Mouse (Mus musculus): ENCODE measurements around the gene Fuca1. TPM values are rescaled to one million over a fixed set of nuclear protein-coding genes. Genes with fewer than 3 reads are reported as not detected.

Gene Fuca1
- polyA plus RNA-seq, 1 experiment, result 29.8 TPM

DNA sequence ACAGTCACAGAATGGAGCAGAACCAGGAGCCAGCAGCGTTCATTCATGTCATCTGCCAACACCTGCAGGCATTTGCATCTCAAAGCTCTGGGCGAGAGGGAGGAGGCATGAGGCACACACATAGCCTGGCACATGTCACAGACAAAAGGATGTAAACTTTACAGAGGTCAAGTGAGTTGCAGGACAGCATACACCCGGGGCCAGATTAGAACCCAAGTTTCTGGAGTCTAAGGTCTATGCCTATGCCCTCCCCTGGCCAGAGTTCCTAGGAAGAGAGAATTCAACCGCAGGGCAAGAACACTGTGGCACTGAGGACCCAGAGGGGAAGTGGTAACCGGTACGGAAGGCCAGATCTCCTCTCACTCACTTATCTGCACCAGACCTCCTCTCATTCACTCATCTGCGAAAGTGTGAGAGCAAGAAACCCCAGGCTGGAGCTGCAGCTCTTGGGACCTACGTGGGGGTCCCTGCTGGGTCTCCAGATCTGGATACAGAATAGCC is 25.4 kb upstream of the Fuca1 start, which contains the start of gene Cnr2:
Gene Cnr2 (plus strand): TSS at position 324 of the 501 bp plus-strand sequence.
- peaks cover 16% of the 10 kb centered on the region for H3K27me3 ChIP-seq (ENCODE audit: control insufficient read depth, insufficient read depth, insufficient read length)
- no peaks in the 10 kb centered on the region for H3K36me3 ChIP-seq (ENCODE audit: control insufficient read depth, insufficient read depth)
- H3K4me2 ChIP-seq (ENCODE audit: low read depth), result no peak within 1 kb of the TSS
- H3K79me2 ChIP-seq (ENCODE audit: control insufficient read depth, insufficient read depth), result no peaks in the 10 kb centered on the region
- no peak within 1 kb of the TSS for H3ac ChIP-seq (ENCODE audit: control insufficient read depth, insufficient read length)
- TF ChIP-seq MYOD1 (IDR thresholded peaks at IDR 0.05; ENCODE audit: control insufficient read depth in 1 of 3, insufficient read length in 2 of 3, low read depth in 2 of 3) (no peak), POLR2A (IDR thresholded peaks at IDR 0.05; ENCODE audit: insufficient read length, low read depth) (no peak), E2F4 (IDR thresholded peaks at IDR 0.05; ENCODE audit: insufficient read depth) (no peak), SRF (IDR thresholded peaks at IDR 0.05; ENCODE audit: control insufficient read depth, insufficient read length, low read depth) (no peak), MAX (IDR thresholded peaks at IDR 0.05; ENCODE audit: low read depth) (no peak), USF1 (IDR thresholded peaks at IDR 0.05; ENCODE audit: low read depth) (no peak), POLR2AphosphoS2 (IDR thresholded peaks at IDR 0.05; ENCODE audit: insufficient read length, low read depth) (no peak), TCF3 (IDR thresholded peaks at IDR 0.05; ENCODE audit: insufficient read length, low read depth) (no peak), MYOG (IDR thresholded peaks at IDR 0.05; ENCODE audit: control insufficient read depth in 1 of 3, insufficient read depth in 1 of 3, insufficient read length in 2 of 3, low read depth in 2 of 3) (no peak), CEBPB (IDR thresholded peaks at IDR 0.05; ENCODE audit: insufficient read depth, poor library complexity, severe bottlenecking) (no peak), TCF12 (IDR thresholded peaks at IDR 0.05; ENCODE audit: insufficient read depth, poor library complexity, severe bottlenecking) (no peak), REST (IDR thresholded peaks at IDR 0.05; ENCODE audit: insufficient read depth, insufficient read length) (no peak)
- no peak within 1 kb of the TSS for H3K4me3 ChIP-seq

DNA sequence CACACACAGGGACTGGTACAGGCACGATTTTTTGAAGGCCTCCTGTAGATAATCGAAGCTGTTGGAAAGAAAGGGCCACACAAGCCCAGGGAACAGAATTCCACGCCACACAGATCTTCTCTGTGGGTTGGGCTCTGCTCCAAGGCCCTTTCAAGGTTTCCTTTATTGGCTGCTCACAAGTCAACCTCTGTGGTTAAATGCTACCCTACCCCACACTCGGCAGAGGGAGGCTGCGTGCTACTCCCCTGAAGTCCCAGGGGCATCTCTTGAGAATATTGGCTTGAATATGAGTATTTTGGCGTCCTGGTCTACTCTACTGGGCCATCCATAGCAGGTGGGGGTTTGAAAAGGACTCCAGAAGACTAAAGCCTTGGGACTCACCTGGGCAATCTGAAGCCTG is 24.4 kb upstream of the Fuca1 start:
- H3K4me3 ChIP-seq, result no peak overlapping the region
- TF ChIP-seq POLR2A (IDR thresholded peaks at IDR 0.05; ENCODE audit: insufficient read length, low read depth) (no peak), TCF3 (IDR thresholded peaks at IDR 0.05; ENCODE audit: insufficient read length, low read depth) (no peak), MYOG (IDR thresholded peaks at IDR 0.05; ENCODE audit: control insufficient read depth in 1 of 3, insufficient read depth in 1 of 3, insufficient read length in 2 of 3, low read depth in 2 of 3) (no peak), CEBPB (IDR thresholded peaks at IDR 0.05; ENCODE audit: insufficient read depth, poor library complexity, severe bottlenecking) (no peak), MYOD1 (IDR thresholded peaks at IDR 0.05; ENCODE audit: control insufficient read depth in 1 of 3, insufficient read length in 2 of 3, low read depth in 2 of 3) (no peak), REST (IDR thresholded peaks at IDR 0.05; ENCODE audit: insufficient read depth, insufficient read length) (no peak), TCF12 (IDR thresholded peaks at IDR 0.05; ENCODE audit: insufficient read depth, poor library complexity, severe bottlenecking) (no peak), POLR2AphosphoS2 (IDR thresholded peaks at IDR 0.05; ENCODE audit: insufficient read length, low read depth) (no peak), E2F4 (IDR thresholded peaks at IDR 0.05; ENCODE audit: insufficient read depth) (no peak), SRF (IDR thresholded peaks at IDR 0.05; ENCODE audit: control insufficient read depth, insufficient read length, low read depth) (no peak), USF1 (IDR thresholded peaks at IDR 0.05; ENCODE audit: low read depth) (no peak), MAX (IDR thresholded peaks at IDR 0.05; ENCODE audit: low read depth) (no peak)
- no peaks in the 10 kb centered on the region for H3K79me2 ChIP-seq (ENCODE audit: control insufficient read depth, insufficient read depth)
- H3K4me2 ChIP-seq (ENCODE audit: low read depth), result no peak overlapping the region
- H3ac ChIP-seq (ENCODE audit: control insufficient read depth, insufficient read length), result no peak overlapping the region
- peaks cover 16% of the 10 kb centered on the region for H3K27me3 ChIP-seq (ENCODE audit: control insufficient read depth, insufficient read depth, insufficient read length)
- no peaks in the 10 kb centered on the region for H3K36me3 ChIP-seq (ENCODE audit: control insufficient read depth, insufficient read depth)

DNA sequence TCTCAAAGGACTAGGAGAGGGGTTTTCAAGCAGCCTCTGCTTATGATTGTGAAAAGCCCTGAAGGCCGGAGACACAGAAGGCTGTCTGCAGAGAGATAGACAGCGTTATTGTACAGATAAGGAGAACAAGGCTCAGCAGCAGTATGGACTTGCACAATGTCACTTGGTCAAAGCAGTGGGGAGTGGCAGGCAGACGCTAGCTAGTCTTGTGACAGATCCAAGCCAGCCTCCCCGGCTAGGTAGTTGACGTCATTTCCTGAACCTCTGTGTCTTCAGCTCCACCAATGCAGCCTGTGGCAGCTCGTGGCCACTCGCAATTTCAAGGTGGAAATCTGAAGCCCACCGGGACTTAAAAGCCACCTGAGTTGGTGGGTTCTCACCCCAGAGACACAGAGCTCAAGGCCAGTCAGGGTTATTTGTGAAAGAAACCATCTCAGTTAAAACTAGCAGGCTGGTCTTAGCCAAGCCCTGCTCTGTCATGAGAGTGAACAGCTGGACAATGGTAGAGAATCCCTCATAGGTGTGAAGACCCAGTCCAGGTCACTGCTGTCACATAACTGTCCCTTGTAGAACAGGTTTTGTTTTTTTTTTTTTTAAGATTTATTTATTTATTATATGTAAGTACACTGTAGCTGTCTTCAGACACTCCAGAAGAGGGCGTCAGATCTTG is 22.0 kb upstream of the Fuca1 start:
- peak overlapping the region; percentile 30 for H3K4me2 ChIP-seq (ENCODE audit: low read depth)
- TF ChIP-seq TCF3 (IDR thresholded peaks at IDR 0.05; ENCODE audit: insufficient read length, low read depth) (no peak), MYOD1 (IDR thresholded peaks at IDR 0.05; ENCODE audit: control insufficient read depth in 1 of 3, insufficient read length in 2 of 3, low read depth in 2 of 3) (no peak), TCF12 (IDR thresholded peaks at IDR 0.05; ENCODE audit: insufficient read depth, poor library complexity, severe bottlenecking) (no peak), MAX (IDR thresholded peaks at IDR 0.05; ENCODE audit: low read depth) (no peak), CEBPB (IDR thresholded peaks at IDR 0.05; ENCODE audit: insufficient read depth, poor library complexity, severe bottlenecking) (no peak), SRF (IDR thresholded peaks at IDR 0.05; ENCODE audit: control insufficient read depth, insufficient read length, low read depth) (no peak), MYOG (IDR thresholded peaks at IDR 0.05; ENCODE audit: control insufficient read depth in 1 of 3, insufficient read depth in 1 of 3, insufficient read length in 2 of 3, low read depth in 2 of 3) (no peak), POLR2AphosphoS2 (IDR thresholded peaks at IDR 0.05; ENCODE audit: insufficient read length, low read depth) (no peak), REST (IDR thresholded peaks at IDR 0.05; ENCODE audit: insufficient read depth, insufficient read length) (no peak), POLR2A (IDR thresholded peaks at IDR 0.05; ENCODE audit: insufficient read length, low read depth) (no peak), USF1 (IDR thresholded peaks at IDR 0.05; ENCODE audit: low read depth) (no peak), E2F4 (IDR thresholded peaks at IDR 0.05; ENCODE audit: insufficient read depth) (no peak)
- peaks cover 16% of the 10 kb centered on the region for H3K27me3 ChIP-seq (ENCODE audit: control insufficient read depth, insufficient read depth, insufficient read length)
- no peak overlapping the region for H3K4me3 ChIP-seq
- no peak overlapping the region for H3ac ChIP-seq (ENCODE audit: control insufficient read depth, insufficient read length)
- H3K36me3 ChIP-seq (ENCODE audit: control insufficient read depth, insufficient read depth), result no peaks in the 10 kb centered on the region
- no peaks in the 10 kb centered on the region for H3K79me2 ChIP-seq (ENCODE audit: control insufficient read depth, insufficient read depth)

DNA sequence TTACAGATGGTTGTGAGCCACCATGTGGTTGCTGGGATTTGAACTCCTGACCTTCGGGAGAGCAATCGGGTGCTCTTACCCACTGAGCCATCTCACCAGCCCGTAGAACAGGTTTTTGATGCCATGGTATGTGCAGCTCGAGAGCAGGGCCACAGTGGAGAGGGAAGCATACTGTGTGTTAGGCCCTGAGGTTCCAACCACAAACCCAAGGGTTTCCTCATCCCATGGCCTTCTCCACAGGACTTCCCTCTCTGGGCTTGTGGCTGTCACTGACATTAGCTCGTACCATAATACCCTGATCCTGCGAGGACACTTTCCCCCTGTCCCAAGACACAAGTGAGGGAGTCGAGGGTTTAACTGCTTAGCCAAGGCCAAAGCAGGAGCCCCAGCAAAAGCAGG is 21.5 kb upstream of the Fuca1 start:
- Histone ChIP-seq H3K79me2 (ENCODE audit: control insufficient read depth, insufficient read depth) (no peaks in the 10 kb centered on the region), H3ac (ENCODE audit: control insufficient read depth, insufficient read length) (no peak overlapping the region), H3K36me3 (ENCODE audit: control insufficient read depth, insufficient read depth) (no peaks in the 10 kb centered on the region), H3K27me3 (ENCODE audit: control insufficient read depth, insufficient read depth, insufficient read length) (peaks cover 20% of the 10 kb centered on the region), H3K4me2 (ENCODE audit: low read depth) (no peak overlapping the region), H3K4me3 (no peak overlapping the region)
- TF ChIP-seq CEBPB (IDR thresholded peaks at IDR 0.05; ENCODE audit: insufficient read depth, poor library complexity, severe bottlenecking), result no peak
- no peak for TF ChIP-seq USF1 (IDR thresholded peaks at IDR 0.05; ENCODE audit: low read depth)
- no peak for TF ChIP-seq TCF3 (IDR thresholded peaks at IDR 0.05; ENCODE audit: insufficient read length, low read depth)
- no peak for TF ChIP-seq MYOG (IDR thresholded peaks at IDR 0.05; ENCODE audit: control insufficient read depth in 1 of 3, insufficient read depth in 1 of 3, insufficient read length in 2 of 3, low read depth in 2 of 3)
- TF ChIP-seq REST (IDR thresholded peaks at IDR 0.05; ENCODE audit: insufficient read depth, insufficient read length), result no peak
- no peak for TF ChIP-seq POLR2AphosphoS2 (IDR thresholded peaks at IDR 0.05; ENCODE audit: insufficient read length, low read depth)

Measured in myocyte (in vitro differentiated cells).